Mouse (Mus musculus) neural tube, embryonic 10.5 days (tissue): ENCODE results near the gene Tas2r131.
"Not testable (repeated sequence)": the region's sequence is repeated elsewhere in the genome, so short reads cannot be mapped to it uniquely, and the experiment has no call there.

ENCODE experiments used
- DNase-seq: peaks from one replicate; pipeline ENCODE4 v3.0.0-alpha.2; 2017; ENCODE audit warnings: low spot score; ENCODE audit errors: extremely low spot score

Gene Tas2r131

GRCm38 (mm10) chr6:132957819-132958218 is at the start of gene Tas2r131:
Gene Tas2r131, minus strand, starts transcription at chr6:132957919.
- DNase-seq: no peak

GRCm38 (mm10) chr6:132980865-132981264 is 23.1 kb upstream of the Tas2r131 start, which contains the start of gene Tas2r109:
Gene Tas2r109, minus strand, starts transcription at chr6:132980965.
- no peak for DNase-seq

- DNase-seq: no peak
These were observed 6.9 kb downstream of the Tas2r131 start, which contains the start of gene Tas2r129 for GRCm38 (mm10) chr6:132950802-132951201. Gene Tas2r129, plus strand, starts transcription at chr6:132951102.

- DNase-seq: not testable (repeated sequence)
These were observed 16.3 kb downstream of the Tas2r131 start for GRCm38 (mm10) chr6:132941376-132941775.

GRCm38 (mm10) chr6:132909351-132909750 is 48.4 kb downstream of the Tas2r131 start, which contains the start of gene Tas2r125:
Gene Tas2r125, plus strand, starts transcription at chr6:132909651.
- DNase-seq: no peak
